Mouse (Mus musculus): ENCODE measurements around the gene Gnmt.

Gene Gnmt

GRCm38 (mm10) chr17:46742986-46743385 lies 14.0 kb upstream of the Gnmt start:
- peak; percentile 67 for DNase-seq (ENCODE audit: low spot score)

GRCm38 (mm10) chr17:46741305-46741704 lies 12.3 kb upstream of the Gnmt start:
- no peak for DNase-seq (ENCODE audit: low spot score)

GRCm38 (mm10) chr17:46736160-46736559 lies 7.2 kb upstream of the Gnmt start:
- DNase-seq (ENCODE audit: low spot score), result peak; percentile 23

- DNase-seq (ENCODE audit: low spot score), result no peak
These were observed 6.3 kb upstream of the Gnmt start for GRCm38 (mm10) chr17:46735287-46735686.

GRCm38 (mm10) chr17:46734055-46734454 lies 5.1 kb upstream of the Gnmt start:
- DNase-seq (ENCODE audit: low spot score), result no peak

- no peak for DNase-seq (ENCODE audit: low spot score)
These were observed 472 bp downstream of the Gnmt start for GRCm38 (mm10) chr17:46728496-46728895.

- DNase-seq (ENCODE audit: low spot score), result peak; percentile 31
These were observed 947 bp downstream of the Gnmt start for GRCm38 (mm10) chr17:46728021-46728420.

- no peak for DNase-seq (ENCODE audit: low spot score)
These were observed 1.7 kb downstream of the Gnmt start for GRCm38 (mm10) chr17:46727271-46727670.

- DNase-seq (ENCODE audit: low spot score), result no peak
These were observed 3.0 kb downstream of the Gnmt start for GRCm38 (mm10) chr17:46725731-46726645.

- DNase-seq (ENCODE audit: low spot score), result no peak
These were observed 3.7 kb downstream of the Gnmt start for GRCm38 (mm10) chr17:46725273-46725672.

- DNase-seq (ENCODE audit: low spot score), result no peak
These were observed 4.4 kb downstream of the Gnmt start for GRCm38 (mm10) chr17:46724477-46725084.

GRCm38 (mm10) chr17:46721077-46721476 lies 7.9 kb downstream of the Gnmt start:
- DNase-seq (ENCODE audit: low spot score), result no peak

GRCm38 (mm10) chr17:46714756-46715481 lies 14.0 kb downstream of the Gnmt start:
- DNase-seq (ENCODE audit: low spot score), result no peak

- DNase-seq (ENCODE audit: low spot score), result no peak
These were observed 15.1 kb downstream of the Gnmt start for GRCm38 (mm10) chr17:46713849-46714248.

- no peak for DNase-seq (ENCODE audit: low spot score)
These were observed 16.5 kb downstream of the Gnmt start for GRCm38 (mm10) chr17:46712442-46712841.

- DNase-seq (ENCODE audit: low spot score), result no peak
These were observed 17.2 kb downstream of the Gnmt start for GRCm38 (mm10) chr17:46711612-46712271.

- peak; percentile 93 for DNase-seq (ENCODE audit: low spot score)
These were observed 17.9 kb downstream of the Gnmt start, which contains the start of gene Pex6 for GRCm38 (mm10) chr17:46710959-46711597. Pex6 (plus strand) TSS chr17:46711463.

GRCm38 (mm10) chr17:46706375-46707089 lies 22.4 kb downstream of the Gnmt start:
- peak; percentile 56 for DNase-seq (ENCODE audit: low spot score)

- DNase-seq (ENCODE audit: low spot score), result peak; percentile 99
These were observed 23.8 kb downstream of the Gnmt start, which contains the start of gene Ppp2r5d for GRCm38 (mm10) chr17:46704887-46705835. Ppp2r5d (minus strand) TSS chr17:46705111.

All from lung, postnatal 25 days (tissue).